Mouse (Mus musculus) adrenal gland, postnatal 0 days (tissue): ENCODE data around the gene Mios. TPM values are rescaled to one million over a fixed set of nuclear protein-coding genes. Genes with fewer than 3 reads are reported as not detected.

Experiments used
- polyA plus RNA-seq: library from polyadenylated mRNA; unstranded; fragments of >200 nt; fragmentation: Nextera tagmentation; extraction: Ambion mirVana; gene quantifications from 2 replicates; pipeline ENCODE4 v1.2.1, GENCODE M21; 2015

The Mios gene
- 15.6 and 21.1 TPM in 2 replicates for polyA plus RNA-seq

DNA sequence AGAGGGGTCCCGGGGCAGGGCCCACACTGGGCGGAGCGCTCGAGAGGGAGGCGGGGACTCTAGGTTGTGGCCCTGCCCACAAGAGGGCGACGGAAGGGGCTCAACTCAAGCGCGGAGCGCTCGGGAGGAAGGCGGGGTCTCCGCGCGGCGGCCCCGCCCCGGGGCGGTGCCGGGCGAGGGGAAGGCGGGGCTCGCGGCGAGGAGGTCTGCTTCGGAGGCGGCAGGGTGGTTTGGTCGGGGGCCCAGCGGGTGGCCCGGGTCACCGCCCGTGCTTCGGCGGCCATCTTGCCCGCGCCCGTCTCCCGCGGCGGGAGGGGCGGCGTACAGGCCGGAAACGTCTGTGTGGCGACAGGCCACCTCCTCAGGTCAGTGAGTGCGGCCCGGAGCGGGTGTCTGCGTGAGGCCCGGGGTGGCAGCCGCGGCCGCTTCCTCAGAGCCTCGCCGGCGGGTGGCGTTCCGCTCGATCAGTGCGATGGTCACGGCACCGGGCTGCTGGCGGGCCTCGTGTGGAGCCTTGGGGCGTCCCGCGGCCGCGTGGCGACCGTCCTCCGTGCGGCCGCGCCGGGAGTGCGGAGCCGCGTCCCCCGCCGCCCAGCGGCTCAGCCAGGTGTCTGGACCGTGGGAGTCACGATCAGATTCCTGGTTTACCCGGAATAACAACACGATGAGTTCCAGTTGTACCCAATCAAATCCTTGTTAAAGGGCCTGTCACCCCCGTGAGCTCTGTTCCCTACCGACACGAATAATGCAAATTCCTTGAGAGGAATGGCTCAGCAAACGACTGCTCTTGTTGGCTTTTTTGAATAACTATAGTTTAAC, at the start of gene Mios:
Gene Mios (plus strand): TSS at position 176 of the 819 bp plus-strand sequence.

DNA sequence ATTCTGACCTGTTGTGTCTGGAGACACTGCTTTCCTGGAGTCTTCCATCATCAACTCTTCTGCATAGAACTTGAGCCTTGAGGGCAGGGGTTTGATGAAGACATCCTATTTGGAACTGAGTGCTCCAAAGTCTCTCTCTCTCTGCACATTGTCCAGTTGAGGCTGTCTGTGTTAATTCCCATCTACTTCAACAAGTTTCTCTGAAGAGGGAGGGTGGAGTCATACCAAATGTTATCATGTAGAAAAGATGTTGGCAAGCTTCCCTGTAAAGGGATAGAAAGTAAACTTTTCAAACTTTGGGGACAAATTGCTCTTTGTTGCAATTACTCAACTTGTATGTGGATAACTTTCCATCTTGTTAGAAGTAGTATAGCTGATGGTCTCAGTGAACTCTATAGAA, 16.5 kb upstream of the Mios start, which contains the start of gene Col28a1:
Gene Col28a1 (minus strand): TSS at position 101 of the 400 bp plus-strand sequence.

DNA sequence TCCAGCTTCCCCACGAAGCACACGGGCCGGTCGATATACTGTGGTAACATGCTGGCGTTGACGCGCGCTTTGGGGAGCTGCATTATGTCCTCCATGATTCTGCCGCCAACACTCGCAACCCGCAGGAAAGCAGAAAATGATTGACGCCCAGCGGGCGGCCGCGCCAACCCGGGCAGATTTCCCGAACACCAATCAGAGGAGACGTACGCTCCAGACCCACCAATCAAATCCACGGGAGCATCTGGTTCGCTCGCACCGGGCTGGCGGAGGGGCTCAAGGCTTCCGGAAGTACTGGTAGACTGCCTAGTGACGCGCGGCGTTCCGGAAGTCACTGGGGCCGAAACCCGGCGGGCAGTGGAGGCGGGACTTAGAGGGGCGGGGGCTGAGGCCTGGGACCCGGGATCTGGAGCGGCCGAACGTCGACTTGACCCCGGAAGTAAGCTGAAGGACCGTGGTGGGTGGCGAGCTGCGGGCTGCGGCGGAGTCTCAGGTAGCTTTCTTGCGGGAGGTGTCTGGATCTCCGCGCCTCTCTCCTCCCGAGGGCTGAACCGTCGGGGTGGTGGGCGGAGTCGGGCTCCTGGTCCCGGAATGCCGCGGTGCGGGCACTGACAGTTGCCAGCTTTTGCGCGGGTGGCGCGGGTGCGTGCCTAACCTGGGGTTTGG, 50.1 kb downstream of the Mios start, which contains the start of the genes Rpa3, Umad1 and Gm45062:
Gene Rpa3 (minus strand): TSS at position 170 of the 663 bp plus-strand sequence.
Gene Umad1 (plus strand): TSS at position 285 of the 663 bp plus-strand sequence.
Gene Gm45062 (plus strand): TSS at position 447 of the 663 bp plus-strand sequence.

Other genes starting within 250 kb of the Mios start
- 4.5 and 10.0 TPM in 2 replicates for gene Col28a1, start 16.6 kb upstream of the Mios start, polyA plus RNA-seq
- 186 and 299 TPM in 2 replicates for gene Rpa3, start 50.0 kb downstream of the Mios start, polyA plus RNA-seq
- 16.0 and 16.6 TPM in 2 replicates for gene Umad1, start 50.1 kb downstream of the Mios start, polyA plus RNA-seq
- gene Gm45062, start 50.2 kb downstream of the Mios start, polyA plus RNA-seq = 1.9 and 2.1 TPM in 2 replicates